Mouse (Mus musculus): ENCODE data around the gene Unc93a.
"Not testable (repeated sequence)": the region's sequence is repeated elsewhere in the genome, so short reads cannot be mapped to it uniquely, and the experiment has no call there.

GRCm38 (mm10) chr17:13106563-13106962 lies 25.0 kb downstream of the Unc93a start:
- TF ChIP-seq MYC (IDR thresholded peaks at IDR 0.05; ENCODE audit: low read depth, low read length); CTCF (conservative IDR thresholded peaks at IDR 0.05 in 1 of 2, IDR thresholded peaks at IDR 0.05 in 1 of 2; ENCODE audit: low read depth in 2 of 2, low read length in 2 of 2); MAZ (IDR thresholded peaks at IDR 0.05; ENCODE audit: low read depth, low read length); TCF12 (IDR thresholded peaks at IDR 0.05; ENCODE audit: low read depth, low read length); USF2 (conservative IDR thresholded peaks at IDR 0.05; ENCODE audit: low read depth, low read length); HCFC1 (IDR thresholded peaks at IDR 0.05; ENCODE audit: low read depth, low read length); BHLHE40 (IDR thresholded peaks at IDR 0.05; ENCODE audit: low read depth, low read length); ZNF384 (IDR thresholded peaks at IDR 0.05; ENCODE audit: low read depth, low read length); POLR2A (IDR thresholded peaks at IDR 0.05; ENCODE audit: low read depth, low read length); CHD2 (IDR thresholded peaks at IDR 0.05; ENCODE audit: low read length); CHD1 (IDR thresholded peaks at IDR 0.05; ENCODE audit: low read depth, low read length); POLR2AphosphoS2 (IDR thresholded peaks at IDR 0.05; ENCODE audit: low read depth, low read length): not testable (repeated sequence)
